Mouse (Mus musculus): ENCODE data around the gene Bank1.

DNA sequence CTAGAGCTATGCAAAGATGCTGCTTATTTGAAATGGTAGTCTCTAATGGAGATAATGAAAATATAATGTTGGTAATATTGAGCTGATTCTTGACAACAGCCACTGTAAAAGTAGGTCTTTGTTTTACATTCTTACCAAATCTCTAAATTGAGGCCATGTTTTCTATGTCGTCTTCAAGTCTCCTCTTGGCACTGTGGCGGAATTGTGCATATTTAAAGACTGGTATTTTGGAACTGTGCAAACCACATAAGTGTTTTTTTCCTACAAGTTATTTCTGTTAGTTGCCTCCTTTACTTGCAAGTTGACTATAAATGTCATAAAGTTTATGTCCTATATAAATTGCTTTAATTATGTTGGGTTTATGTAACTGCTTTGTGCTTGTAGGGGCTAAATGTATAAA, 280.5 kb downstream of the Bank1 start:
- TF ChIP-seq CTCF (IDR thresholded peaks at IDR 0.05; ENCODE audit: borderline replicate concordance, insufficient read depth, low read length) (no peak), POLR2A (IDR thresholded peaks at IDR 0.05; ENCODE audit: low read depth, low read length) (no peak)
